Mouse (Mus musculus): ENCODE data around the gene Syn3. TPM values are rescaled to one million over a fixed set of nuclear protein-coding genes. Genes with fewer than 3 reads are reported as not detected.

Gene Syn3
- polyA plus RNA-seq, 2 experiments: 0.11 to 0.14 TPM

GRCm38 (mm10) chr10:86457195-86457594 lies 41.5 kb downstream of the Syn3 start:
- no peak for ATAC-seq (ENCODE audit: insufficient read depth)
- DNase-seq (ENCODE audit: low read depth in 3 of 3, low spot score in 3 of 3): no peak

GRCm38 (mm10) chr10:86455296-86456055 lies 43.2 kb downstream of the Syn3 start:
- Histone ChIP-seq H3K9me3 (ENCODE audit: control insufficient read depth, low read length) (no peaks in the 10 kb centered on the region), H3K9ac (replicated peaks) (no peak overlapping the region), H3K4me1 (replicated peaks; ENCODE audit: control insufficient read depth in 2 of 2, insufficient read depth in 2 of 2, low read length in 1 of 2) (no peaks in the 10 kb centered on the region), H3K36me3 (replicated peaks; ENCODE audit: control insufficient read depth, insufficient read depth, low read depth) (no peaks in the 10 kb centered on the region), H3K4me3 (ENCODE audit: insufficient read depth in 1 of 2, low read depth in 2 of 2, low read length in 2 of 2) (no peak overlapping the region), H3K27me3 (ENCODE audit: control insufficient read depth, insufficient read depth, low read length) (no peaks in the 10 kb centered on the region), H3K4me2 (ENCODE audit: low read depth) (no peak overlapping the region), H3K27ac (no peak overlapping the region)
- 40% methylated on average over 5 of the region's 5 CpGs for WGBS (ENCODE audit: insufficient replicate concordance)
- ATAC-seq (ENCODE audit: insufficient read depth): no peak
- no peak for TF ChIP-seq EP300 (IDR thresholded peaks at IDR 0.05; ENCODE audit: low read depth)
- no peak for TF ChIP-seq CTCF (IDR thresholded peaks at IDR 0.05; ENCODE audit: low read depth)
- DNase-seq (ENCODE audit: low read depth in 3 of 3, low spot score in 3 of 3): no peak

More at GRCm38 (mm10) chr10:86457195-86457594, 41.5 kb downstream of the Syn3 start:
- Histone ChIP-seq H3K9ac (replicated peaks) (no peak overlapping the region), H3K36me3 (replicated peaks; ENCODE audit: control insufficient read depth, insufficient read depth, low read depth) (no peaks in the 10 kb centered on the region), H3K4me3 (ENCODE audit: insufficient read depth in 1 of 2, low read depth in 2 of 2, low read length in 2 of 2) (no peak overlapping the region), H3K9me3 (ENCODE audit: control insufficient read depth, low read length) (no peaks in the 10 kb centered on the region), H3K4me1 (replicated peaks; ENCODE audit: control insufficient read depth in 2 of 2, insufficient read depth in 2 of 2, low read length in 1 of 2) (no peaks in the 10 kb centered on the region), H3K27me3 (ENCODE audit: control insufficient read depth, insufficient read depth, low read length) (no peaks in the 10 kb centered on the region), H3K4me2 (ENCODE audit: low read depth) (no peak overlapping the region), H3K27ac (no peak overlapping the region)
- 33% methylated on average over 4 of the region's 4 CpGs for WGBS (ENCODE audit: insufficient replicate concordance)
- TF ChIP-seq EP300 (IDR thresholded peaks at IDR 0.05; ENCODE audit: low read depth) (no peak), CTCF (IDR thresholded peaks at IDR 0.05; ENCODE audit: low read depth) (no peak)

GRCm38 (mm10) chr10:86452326-86452995 lies 46.2 kb downstream of the Syn3 start:
- Histone ChIP-seq H3K4me1 (replicated peaks; ENCODE audit: control insufficient read depth in 2 of 2, insufficient read depth in 2 of 2, low read length in 1 of 2) (no peaks in the 10 kb centered on the region), H3K9ac (replicated peaks) (no peak overlapping the region), H3K4me3 (ENCODE audit: insufficient read depth in 1 of 2, low read depth in 2 of 2, low read length in 2 of 2) (no peak overlapping the region), H3K27me3 (ENCODE audit: control insufficient read depth, insufficient read depth, low read length) (no peaks in the 10 kb centered on the region), H3K9me3 (ENCODE audit: control insufficient read depth, low read length) (no peaks in the 10 kb centered on the region), H3K36me3 (replicated peaks; ENCODE audit: control insufficient read depth, insufficient read depth, low read depth) (no peaks in the 10 kb centered on the region), H3K4me2 (ENCODE audit: low read depth) (no peak overlapping the region), H3K27ac (no peak overlapping the region)
- DNase-seq (ENCODE audit: low read depth in 3 of 3, low spot score in 3 of 3): peak in 1 of 3 experiments; percentile 19
- no peak for ATAC-seq (ENCODE audit: insufficient read depth)
- 32% methylated on average over 6 of the region's 6 CpGs for WGBS (ENCODE audit: insufficient replicate concordance)
- TF ChIP-seq EP300 (IDR thresholded peaks at IDR 0.05; ENCODE audit: low read depth) (no peak), CTCF (IDR thresholded peaks at IDR 0.05; ENCODE audit: low read depth) (peak; percentile 77)

GRCm38 (mm10) chr10:86451294-86451693 lies 47.4 kb downstream of the Syn3 start:
- no peak overlapping the region for H3K4me2 ChIP-seq (ENCODE audit: low read depth)
- TF ChIP-seq EP300 (IDR thresholded peaks at IDR 0.05; ENCODE audit: low read depth) (no peak), CTCF (IDR thresholded peaks at IDR 0.05; ENCODE audit: low read depth) (no peak)
- H3K9me3 ChIP-seq (ENCODE audit: control insufficient read depth, low read length): no peaks in the 10 kb centered on the region
- WGBS (ENCODE audit: insufficient replicate concordance): 62% methylated on average over 5 of the region's 5 CpGs
- no peaks in the 10 kb centered on the region for H3K27me3 ChIP-seq (ENCODE audit: control insufficient read depth, insufficient read depth, low read length)
- H3K4me1 ChIP-seq (replicated peaks; ENCODE audit: control insufficient read depth in 2 of 2, insufficient read depth in 2 of 2, low read length in 1 of 2): no peaks in the 10 kb centered on the region
- no peak overlapping the region for H3K27ac ChIP-seq
- no peak overlapping the region for H3K9ac ChIP-seq (replicated peaks)
- no peaks in the 10 kb centered on the region for H3K36me3 ChIP-seq (replicated peaks; ENCODE audit: control insufficient read depth, insufficient read depth, low read depth)
- ATAC-seq (ENCODE audit: insufficient read depth): no peak
- H3K4me3 ChIP-seq (ENCODE audit: insufficient read depth in 1 of 2, low read depth in 2 of 2, low read length in 2 of 2): no peak overlapping the region
- DNase-seq (ENCODE audit: low read depth in 3 of 3, low spot score in 3 of 3): no peak

GRCm38 (mm10) chr10:86446649-86447048 lies 52.0 kb downstream of the Syn3 start:
- no peak overlapping the region for H3K4me2 ChIP-seq (ENCODE audit: low read depth)

More at GRCm38 (mm10) chr10:86446649-86447048, 52.0 kb downstream of the Syn3 start:
- no peak overlapping the region for H3K9ac ChIP-seq (replicated peaks)
- no peak for TF ChIP-seq CTCF (IDR thresholded peaks at IDR 0.05; ENCODE audit: low read depth)
- no peak for TF ChIP-seq EP300 (IDR thresholded peaks at IDR 0.05; ENCODE audit: low read depth)
- H3K27ac ChIP-seq: no peak overlapping the region
- H3K4me1 ChIP-seq (replicated peaks; ENCODE audit: control insufficient read depth in 2 of 2, insufficient read depth in 2 of 2, low read length in 1 of 2): no peaks in the 10 kb centered on the region
- H3K27me3 ChIP-seq (ENCODE audit: control insufficient read depth, insufficient read depth, low read length): no peaks in the 10 kb centered on the region
- ATAC-seq (ENCODE audit: insufficient read depth): no peak
- H3K4me3 ChIP-seq (ENCODE audit: insufficient read depth in 1 of 2, low read depth in 2 of 2, low read length in 2 of 2): no peak overlapping the region
- H3K36me3 ChIP-seq (replicated peaks; ENCODE audit: control insufficient read depth, insufficient read depth, low read depth): no peaks in the 10 kb centered on the region
- no peaks in the 10 kb centered on the region for H3K9me3 ChIP-seq (ENCODE audit: control insufficient read depth, low read length)
- DNase-seq (ENCODE audit: low read depth in 3 of 3, low spot score in 3 of 3): no peak
